Mouse (Mus musculus) heart, postnatal 0 days (tissue): ENCODE data around the gene Ubxn10.

Experiments
- CTCF ChIP-seq: IDR thresholded peaks from 2 replicates; pipeline ENCODE4 v1.5.1; 2016; ENCODE audit warnings: antibody characterized with exemption, control low read depth, low read depth
- EP300 ChIP-seq: IDR thresholded peaks from 2 replicates; pipeline ENCODE4 v1.6.1; 2016; ENCODE audit warnings: antibody characterized with exemption, low read depth

GRCm38 (mm10) chr4:138712621-138713020, 24.3 kb downstream of the Ubxn10 start:
- no peak for TF ChIP-seq CTCF
- no peak for TF ChIP-seq EP300
